Mouse (Mus musculus): Measurements from ENCODE around the gene Yme1l1. TPM values are rescaled to one million over a fixed set of nuclear protein-coding genes. Genes with fewer than 3 reads are reported as not detected.

Gene Yme1l1
- 62.5 and 72.7 TPM in 2 replicates for polyA plus RNA-seq (2015; fragmentation: Nextera tagmentation; extraction: Ambion mirVana)

DNA sequence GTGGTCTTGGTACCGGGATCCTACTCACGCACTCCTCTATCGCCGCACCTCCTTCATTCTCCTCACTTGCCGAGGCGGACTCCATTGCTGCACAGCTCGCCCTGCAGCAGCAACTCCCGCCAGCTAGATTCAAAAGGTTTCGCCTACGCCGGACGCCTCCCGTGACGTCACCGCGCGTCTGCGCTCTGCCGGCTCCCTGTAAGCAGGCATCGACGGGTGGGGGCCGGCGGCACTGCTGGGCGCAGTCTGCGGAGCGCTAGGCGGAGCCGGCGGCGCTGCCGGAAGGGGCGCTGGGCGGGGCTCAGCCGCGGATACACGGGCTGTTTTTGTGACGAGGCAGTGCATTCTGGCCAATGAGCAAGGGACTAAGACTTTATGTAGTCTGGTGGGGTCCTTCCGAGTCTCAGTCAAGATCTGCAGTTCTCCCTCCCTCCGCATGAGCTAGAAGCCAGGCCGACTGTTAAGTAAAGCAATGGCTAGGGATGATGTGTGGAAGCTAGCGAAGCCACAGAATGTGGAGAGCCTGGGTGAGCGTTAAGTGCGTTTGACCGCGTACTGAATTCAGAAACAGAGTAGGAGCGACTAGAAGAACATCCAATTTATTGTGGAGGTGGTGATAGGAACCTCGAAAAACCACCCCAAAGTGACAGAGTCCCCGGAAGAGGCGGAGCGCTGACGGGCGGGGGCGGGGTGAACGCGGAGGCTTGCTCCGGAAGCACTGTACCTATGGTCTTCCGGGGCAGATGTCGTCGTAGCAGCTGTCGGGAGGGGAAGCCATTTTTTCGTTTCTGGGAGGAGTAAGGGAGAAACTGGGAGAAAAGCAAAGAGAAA, at the start of gene Yme1l1, which contains the start of gene Mastl:
TSS of gene Yme1l1 (plus strand) at position 593 of the 831 bp plus-strand sequence.
TSS of gene Mastl (minus strand) at position 248 of the 831 bp plus-strand sequence.
- Histone ChIP-seq H3K9ac (peak within 1 kb of the TSS; percentile 82), H3K4me3 (replicated peaks) (peak within 1 kb of the TSS; percentile 79), H3K9me3 (no peaks in the 10 kb centered on the region), H3K36me3 (no peaks in the 10 kb centered on the region), H3K4me2 (replicated peaks) (peak within 1 kb of the TSS; percentile 68), H3K27ac (peak within 1 kb of the TSS; percentile 100), H3K27me3 (replicated peaks) (no peaks in the 10 kb centered on the region), H3K4me1 (replicated peaks) (peaks cover 5% of the 10 kb centered on the region; the same call in 1 of the 2 replicates)
- peak; percentile 98 for ATAC-seq
- WGBS: under 1% methylated on average over 61 of the region's 61 CpGs

DNA sequence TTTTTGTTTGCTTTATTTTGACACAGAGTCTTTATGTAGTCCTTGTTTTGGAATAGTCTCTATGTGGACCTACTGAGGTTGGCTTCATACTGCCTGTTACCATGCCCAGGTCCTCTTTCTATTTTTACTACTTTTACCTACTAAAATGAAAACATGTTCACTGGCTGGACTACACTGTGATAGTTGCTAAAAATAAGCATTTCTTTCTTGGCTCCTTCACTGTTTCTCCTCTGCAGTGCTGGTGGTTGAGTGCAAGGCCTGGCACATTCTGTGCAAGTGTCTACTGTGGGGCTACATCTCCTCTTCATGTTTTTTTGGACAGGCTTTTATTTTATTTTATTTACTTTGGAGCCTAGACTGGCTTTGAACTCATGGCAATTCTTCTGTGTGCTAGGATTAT, 36.6 kb upstream of the Yme1l1 start:
- Histone ChIP-seq H3K4me2 (replicated peaks) (no peak overlapping the region), H3K4me1 (replicated peaks) (no peaks in the 10 kb centered on the region), H3K27ac (no peak overlapping the region), H3K36me3 (0 out of 2 replicates have a peak, but pooled peaks cover 3% of the 10 kb centered on the region), H3K9me3 (no peaks in the 10 kb centered on the region), H3K4me3 (replicated peaks) (no peak overlapping the region), H3K27me3 (replicated peaks) (no peaks in the 10 kb centered on the region), H3K9ac (no peak overlapping the region)
- no peak for ATAC-seq

DNA sequence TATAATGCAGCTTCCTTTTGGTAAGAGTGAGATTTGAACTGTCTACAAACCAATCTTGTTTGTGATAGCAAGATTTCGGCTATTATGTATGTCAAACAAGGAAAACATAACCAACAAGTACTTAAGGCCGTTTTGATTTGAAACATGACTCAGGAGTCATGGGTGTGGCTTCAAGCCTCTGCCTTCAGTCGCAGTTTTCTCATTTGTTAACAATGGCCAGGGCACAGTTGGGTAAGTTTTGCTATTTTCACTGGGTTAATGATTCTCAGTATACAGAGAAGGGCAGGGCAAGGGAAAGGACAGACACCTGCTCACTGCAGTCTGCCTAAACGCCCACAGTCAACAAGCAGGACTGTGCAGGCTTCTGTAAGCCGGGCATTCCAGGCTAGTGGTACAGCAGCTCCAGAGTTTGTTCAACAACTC, 959 bp upstream of the Yme1l1 start:
- 3% methylated on average over 5 of the region's 5 CpGs for WGBS
- ATAC-seq: peak; percentile 81
- H3K27me3 ChIP-seq (replicated peaks): no peaks in the 10 kb centered on the region
- H3K4me2 ChIP-seq (replicated peaks): peak overlapping the region; percentile 68
- no peaks in the 10 kb centered on the region for H3K9me3 ChIP-seq
- peak overlapping the region; percentile 58 for H3K9ac ChIP-seq
- peaks cover 5% of the 10 kb centered on the region; the same call in 1 of the 2 replicates for H3K4me1 ChIP-seq (replicated peaks)
- no peaks in the 10 kb centered on the region for H3K36me3 ChIP-seq
- H3K27ac ChIP-seq: peak overlapping the region; percentile 100
- H3K4me3 ChIP-seq (replicated peaks): peak overlapping the region; percentile 79

DNA sequence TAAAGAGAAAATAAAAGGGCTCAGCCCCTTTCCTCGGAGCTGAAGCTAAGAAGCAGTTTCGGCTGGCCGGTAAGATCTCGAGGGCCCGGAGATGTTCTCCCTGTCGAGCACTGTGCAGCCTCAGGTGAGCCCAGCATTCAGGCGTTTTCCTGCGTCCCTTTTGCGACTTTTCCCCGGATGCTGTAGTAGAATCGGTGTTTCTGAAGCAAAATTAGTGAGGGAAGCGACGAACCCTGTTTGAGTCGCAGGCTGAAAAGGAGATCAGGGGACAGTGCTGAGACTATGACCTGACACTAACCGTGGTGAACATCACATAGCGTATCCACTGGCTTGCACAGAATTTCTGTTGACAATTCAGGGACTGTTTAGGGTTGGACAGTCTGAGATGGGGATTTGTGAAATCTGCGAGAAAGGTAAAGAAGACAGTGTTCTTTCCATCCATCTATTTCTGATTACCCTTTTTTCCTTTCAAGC, 476 bp downstream of the Yme1l1 start:
- no peaks in the 10 kb centered on the region for H3K27me3 ChIP-seq (replicated peaks)
- WGBS: under 1% methylated on average over 17 of the region's 17 CpGs
- H3K9ac ChIP-seq: peak overlapping the region; percentile 82
- H3K27ac ChIP-seq: peak overlapping the region; percentile 100
- peak overlapping the region; percentile 79 for H3K4me3 ChIP-seq (replicated peaks)
- H3K36me3 ChIP-seq: no peaks in the 10 kb centered on the region
- no peaks in the 10 kb centered on the region for H3K9me3 ChIP-seq
- H3K4me1 ChIP-seq (replicated peaks): peaks cover 5% of the 10 kb centered on the region; the same call in 1 of the 2 replicates
- peak overlapping the region; percentile 68 for H3K4me2 ChIP-seq (replicated peaks)
- peak; percentile 9 for ATAC-seq

DNA sequence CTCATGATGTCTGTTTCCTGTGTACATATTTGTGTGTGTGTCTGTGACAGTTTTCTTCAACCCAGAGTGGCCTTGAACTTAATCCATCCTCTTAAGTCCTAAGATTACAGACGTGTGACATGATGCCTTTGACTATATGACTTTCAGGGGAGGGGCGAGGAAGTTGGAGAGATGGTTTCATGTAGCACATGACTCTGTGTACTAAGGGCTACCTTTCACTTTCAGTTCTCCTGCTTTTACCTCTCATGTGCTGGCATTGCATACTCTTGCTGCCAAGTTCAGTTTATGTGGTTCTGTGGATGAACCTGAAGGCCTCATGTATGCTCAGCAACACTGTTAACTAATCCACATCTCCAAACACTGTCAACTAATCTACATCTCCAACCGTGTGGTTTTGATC, 16.1 kb downstream of the Yme1l1 start:
- 79% methylated on average over 3 of the region's 3 CpGs for WGBS
- Histone ChIP-seq H3K27ac (no peak overlapping the region), H3K4me3 (replicated peaks) (no peak overlapping the region), H3K4me1 (replicated peaks) (no peaks in the 10 kb centered on the region), H3K9ac (no peak overlapping the region), H3K9me3 (no peaks in the 10 kb centered on the region), H3K4me2 (replicated peaks) (no peak overlapping the region), H3K27me3 (replicated peaks) (no peaks in the 10 kb centered on the region), H3K36me3 (peaks cover 22% of the 10 kb centered on the region)
- no peak for ATAC-seq

DNA sequence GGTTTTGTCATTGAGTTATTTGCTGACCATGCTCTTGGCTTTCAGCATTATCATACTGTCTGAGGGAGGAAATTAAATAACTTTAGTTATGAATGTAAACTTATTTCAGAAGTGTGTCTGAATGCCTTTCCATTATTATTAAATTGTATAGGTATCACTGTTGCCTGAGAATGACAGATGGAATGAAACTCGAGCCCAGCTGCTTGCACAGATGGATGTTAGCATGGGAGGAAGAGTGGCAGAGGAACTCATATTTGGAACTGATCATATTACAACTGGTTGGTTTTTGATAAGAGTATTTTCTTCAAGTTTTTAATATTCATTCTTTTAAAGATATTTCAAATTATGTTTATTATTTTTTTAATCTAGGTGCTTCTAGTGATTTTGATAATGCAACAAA, 38.2 kb downstream of the Yme1l1 start:
- H3K4me3 ChIP-seq (replicated peaks): no peak overlapping the region
- no peaks in the 10 kb centered on the region for H3K9me3 ChIP-seq
- H3K36me3 ChIP-seq: 0 out of 2 replicates have a peak, but pooled peaks cover 6% of the 10 kb centered on the region
- no peak overlapping the region for H3K27ac ChIP-seq
- ATAC-seq: no peak
- WGBS: 85% methylated on average over 1 of the region's 1 CpGs
- no peaks in the 10 kb centered on the region for H3K27me3 ChIP-seq (replicated peaks)
- H3K9ac ChIP-seq: no peak overlapping the region
- H3K4me2 ChIP-seq (replicated peaks): no peak overlapping the region
- no peaks in the 10 kb centered on the region for H3K4me1 ChIP-seq (replicated peaks)

DNA sequence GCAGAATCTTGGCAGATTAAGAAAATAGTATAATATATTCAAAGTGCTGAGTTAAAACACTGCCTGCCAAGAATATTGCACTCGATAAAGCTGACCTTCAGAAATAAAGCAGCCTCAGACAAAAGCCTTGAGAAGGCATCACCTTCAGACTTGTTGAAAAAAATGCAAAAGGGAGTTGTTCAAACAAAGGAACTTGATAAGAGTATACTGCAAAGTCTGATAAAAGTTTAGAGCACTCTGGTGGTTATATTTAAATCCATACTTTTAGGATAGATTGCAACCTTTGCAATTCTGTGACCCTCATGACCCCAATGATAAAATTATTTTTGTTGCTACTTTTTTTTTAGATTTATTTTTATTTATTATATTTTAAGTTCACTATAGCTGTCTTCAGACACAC, 44.9 kb downstream of the Yme1l1 start:
- 58% methylated on average over 1 of the region's 1 CpGs for WGBS
- no peak overlapping the region for H3K27ac ChIP-seq

DNA sequence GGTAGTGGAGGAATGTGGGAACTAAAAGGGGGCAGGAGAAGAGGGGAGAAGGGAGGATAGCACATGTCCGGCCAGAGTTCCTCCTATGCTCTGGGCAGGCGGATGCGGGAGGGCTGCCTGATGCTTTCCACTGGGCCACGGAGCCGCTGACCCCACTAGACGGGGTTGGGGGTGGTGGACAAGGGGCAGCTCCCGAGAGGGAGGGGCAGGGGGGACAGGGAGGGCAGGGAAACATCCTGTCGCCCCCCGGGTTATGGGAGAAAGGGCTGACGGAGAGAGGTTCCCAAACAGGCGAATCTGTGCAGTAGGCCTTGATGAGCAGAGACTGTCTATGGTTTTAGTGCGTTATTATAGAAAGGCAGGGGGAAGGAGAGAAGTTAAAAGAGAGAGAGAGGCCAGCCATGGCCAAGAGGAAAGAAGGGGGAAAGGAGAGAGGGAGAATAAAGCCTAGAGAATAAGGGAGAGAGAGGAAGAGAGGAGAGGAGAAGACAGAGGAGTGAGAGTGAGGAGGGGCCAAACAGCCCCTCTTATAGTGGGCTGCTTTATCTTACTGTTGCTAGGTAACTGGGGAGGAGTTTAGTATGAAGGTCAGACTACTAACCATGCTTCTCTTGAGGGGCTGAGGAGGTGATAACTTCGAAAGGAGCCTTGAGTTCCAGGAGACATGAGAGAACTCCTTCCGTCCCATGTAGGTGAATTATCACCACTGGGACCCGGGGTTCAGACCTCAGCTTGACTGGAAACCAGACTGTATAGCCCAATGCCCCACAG, 46.9 kb downstream of the Yme1l1 start:
- 0 out of 2 replicates have a peak, but pooled peaks cover 4% of the 10 kb centered on the region for H3K36me3 ChIP-seq
- no peak overlapping the region for H3K9ac ChIP-seq
- no peaks in the 10 kb centered on the region for H3K4me1 ChIP-seq (replicated peaks)
- H3K4me2 ChIP-seq (replicated peaks): no peak overlapping the region
- 63% methylated on average over 15 of the region's 15 CpGs for WGBS
- H3K27me3 ChIP-seq (replicated peaks): no peaks in the 10 kb centered on the region
- H3K4me3 ChIP-seq (replicated peaks): no peak overlapping the region
- H3K27ac ChIP-seq: no peak overlapping the region
- no peak for ATAC-seq
- no peaks in the 10 kb centered on the region for H3K9me3 ChIP-seq

More for the DNA sequence above, 44.9 kb downstream of the Yme1l1 start:
- no peaks in the 10 kb centered on the region for H3K27me3 ChIP-seq (replicated peaks)
- no peak for ATAC-seq
- H3K4me3 ChIP-seq (replicated peaks): no peak overlapping the region
- 0 out of 2 replicates have a peak, but pooled peaks cover 4% of the 10 kb centered on the region for H3K36me3 ChIP-seq
- no peak overlapping the region for H3K4me2 ChIP-seq (replicated peaks)
- no peaks in the 10 kb centered on the region for H3K4me1 ChIP-seq (replicated peaks)
- H3K9me3 ChIP-seq: no peaks in the 10 kb centered on the region
- H3K9ac ChIP-seq: no peak overlapping the region

DNA sequence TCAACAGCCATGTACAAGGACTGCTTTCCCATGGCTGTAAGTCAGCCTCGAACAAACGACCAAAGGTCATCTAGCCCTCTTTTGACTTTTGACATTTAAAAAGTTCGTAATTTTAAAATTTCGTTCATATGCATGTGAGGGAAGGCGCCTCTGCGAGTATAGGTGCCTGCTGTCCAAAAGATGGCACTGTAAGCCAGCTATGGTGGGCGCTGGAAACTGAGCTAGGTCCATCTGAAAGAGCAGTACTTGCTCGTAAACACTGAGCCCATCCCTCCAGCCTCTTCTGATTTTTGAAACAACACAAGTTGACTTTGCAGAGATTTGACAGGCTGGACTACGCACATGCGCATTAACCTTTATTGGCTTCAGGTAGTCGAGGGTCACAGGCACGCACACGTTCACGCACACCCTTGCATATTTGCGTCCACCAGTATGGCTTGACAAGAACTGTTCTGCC, 50.9 kb downstream of the Yme1l1 start, which contains the start of gene 4931423N10Rik:
TSS of gene 4931423N10Rik (plus strand) at position 407 of the 457 bp plus-strand sequence.
- no peaks in the 10 kb centered on the region for H3K4me1 ChIP-seq (replicated peaks)
- H3K4me3 ChIP-seq (replicated peaks): no peak within 1 kb of the TSS
- H3K36me3 ChIP-seq: no peaks in the 10 kb centered on the region
- ATAC-seq: no peak
- no peaks in the 10 kb centered on the region for H3K27me3 ChIP-seq (replicated peaks)
- no peak within 1 kb of the TSS for H3K9ac ChIP-seq
- no peaks in the 10 kb centered on the region for H3K9me3 ChIP-seq
- H3K27ac ChIP-seq: no peak within 1 kb of the TSS
- H3K4me2 ChIP-seq (replicated peaks): no peak within 1 kb of the TSS
- WGBS: 75% methylated on average over 15 of the region's 15 CpGs

DNA sequence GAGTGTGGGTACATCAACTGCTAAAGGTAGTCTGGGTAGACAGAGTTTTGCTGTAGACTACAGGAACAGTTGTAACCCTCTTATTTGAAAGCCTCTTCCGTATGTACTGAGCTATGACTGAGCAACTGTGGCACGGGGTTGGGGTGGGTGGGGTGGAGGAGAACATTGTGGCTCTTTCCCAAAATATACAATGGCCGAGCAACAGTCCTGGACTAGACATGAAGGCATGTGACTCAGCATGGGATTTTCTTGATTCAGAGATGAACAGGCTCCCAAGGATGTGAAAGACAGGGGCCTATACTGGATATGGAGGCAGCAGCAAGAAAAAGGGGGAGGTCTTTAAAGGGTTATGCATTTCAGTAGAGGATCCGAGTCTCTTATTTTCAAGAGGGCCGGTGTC, 57.5 kb downstream of the Yme1l1 start:
- H3K9me3 ChIP-seq: no peaks in the 10 kb centered on the region
- H3K4me1 ChIP-seq (replicated peaks): no peaks in the 10 kb centered on the region
- WGBS: 84% methylated on average over 5 of the region's 5 CpGs
- no peak overlapping the region for H3K27ac ChIP-seq
- no peak overlapping the region for H3K4me2 ChIP-seq (replicated peaks)
- no peak overlapping the region for H3K9ac ChIP-seq
- no peak for ATAC-seq
- H3K27me3 ChIP-seq (replicated peaks): no peaks in the 10 kb centered on the region
- no peaks in the 10 kb centered on the region for H3K36me3 ChIP-seq
- no peak overlapping the region for H3K4me3 ChIP-seq (replicated peaks)

DNA sequence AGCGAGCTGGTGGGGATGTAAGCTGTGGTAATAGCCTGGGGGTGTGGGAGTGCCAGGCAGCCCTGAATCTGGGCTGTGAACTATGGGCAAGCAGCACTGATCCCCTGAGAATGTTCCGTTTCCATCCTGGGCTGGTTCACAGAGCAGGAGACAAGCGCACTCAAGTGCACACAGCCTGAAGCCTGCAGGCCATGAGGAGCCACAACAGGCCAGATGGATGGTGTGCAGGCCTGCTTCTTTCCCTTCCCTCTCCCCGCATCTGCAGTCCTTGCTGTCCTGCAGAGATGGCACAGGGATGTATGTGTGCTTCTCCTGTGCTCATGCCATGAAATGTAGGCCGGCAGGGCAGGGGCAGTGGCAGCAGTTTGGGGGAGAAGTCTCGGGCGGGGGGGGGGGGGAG, 69.0 kb downstream of the Yme1l1 start:
- Histone ChIP-seq H3K27ac (no peak overlapping the region), H3K27me3 (replicated peaks) (no peaks in the 10 kb centered on the region), H3K4me3 (replicated peaks) (no peak overlapping the region), H3K4me1 (replicated peaks) (no peaks in the 10 kb centered on the region), H3K9me3 (no peaks in the 10 kb centered on the region), H3K4me2 (replicated peaks) (no peak overlapping the region), H3K36me3 (no peaks in the 10 kb centered on the region), H3K9ac (no peak overlapping the region)
- ATAC-seq: no peak
- 64% methylated on average over 7 of the region's 7 CpGs for WGBS

DNA sequence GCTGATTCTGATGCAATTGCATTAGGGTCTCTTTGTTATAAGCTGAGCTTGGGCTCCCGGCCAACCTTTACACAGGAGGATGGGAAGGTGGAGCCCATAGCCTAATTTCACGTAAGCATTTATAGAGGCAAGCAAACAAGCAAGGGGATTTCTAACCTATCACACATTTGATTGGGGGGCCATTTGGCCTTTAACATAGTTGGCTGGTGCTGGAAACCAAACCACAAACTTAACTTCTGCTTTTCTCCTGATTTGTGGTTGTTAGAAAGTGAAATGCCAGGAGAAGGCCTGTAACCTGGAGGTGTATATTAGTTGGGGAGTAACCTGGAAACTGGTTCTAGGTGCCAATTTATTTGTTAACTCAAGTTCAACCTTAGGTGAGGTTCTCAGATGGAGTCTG, 72.3 kb downstream of the Yme1l1 start:
- no peak overlapping the region for H3K4me3 ChIP-seq (replicated peaks)
- H3K36me3 ChIP-seq: no peaks in the 10 kb centered on the region
- WGBS: 65% methylated on average over 2 of the region's 2 CpGs
- H3K4me1 ChIP-seq (replicated peaks): no peaks in the 10 kb centered on the region
- H3K27me3 ChIP-seq (replicated peaks): no peaks in the 10 kb centered on the region; the same call in 1 of the 2 replicates
- H3K9me3 ChIP-seq: no peaks in the 10 kb centered on the region
- no peak overlapping the region for H3K9ac ChIP-seq
- H3K4me2 ChIP-seq (replicated peaks): no peak overlapping the region
- ATAC-seq: no peak
- no peak overlapping the region for H3K27ac ChIP-seq

All from intestine, embryonic 15.5 days (tissue).